Mouse (Mus musculus) spleen, postnatal 36 days (tissue): ENCODE measurements at regions not wholly inside any gene's neighbourhood (a gene's known extent, or its start where the extent isn't known, plus 50 kb on each side); places are given as distances from the start of the nearest gene placed in this dataset.

ENCODE experiments used
- DNase-seq, 2 experiments: peaks; one replicate each; pipeline ENCODE4 v3.0.0; 2022; ENCODE audit warnings: low spot score in 2 of 2, mixed read lengths in 1 of 2

GRCm38 (mm10) chr10:111694227-111695200 lies 188.4 kb downstream of the Phlda1 start:
- no peak for DNase-seq

GRCm38 (mm10) chr10:111695918-111696760 lies 190.1 kb downstream of the Phlda1 start:
- DNase-seq: no peak

GRCm38 (mm10) chr10:111696987-111697386 lies 190.9 kb downstream of the Phlda1 start:
- no peak for DNase-seq

GRCm38 (mm10) chr10:111699557-111700508 lies 193.7 kb downstream of the Phlda1 start:
- no peak for DNase-seq

GRCm38 (mm10) chr10:111700570-111700969 lies 194.5 kb downstream of the Phlda1 start:
- DNase-seq: no peak

GRCm38 (mm10) chr10:111701138-111701537 lies 195.1 kb downstream of the Phlda1 start:
- no peak for DNase-seq

GRCm38 (mm10) chr10:111702435-111702834 lies 196.3 kb downstream of the Phlda1 start:
- DNase-seq: no peak

- no peak for DNase-seq
These were observed 197.4 kb downstream of the Phlda1 start for GRCm38 (mm10) chr10:111703447-111703846.

- no peak for DNase-seq
These were observed 205.5 kb downstream of the Phlda1 start for GRCm38 (mm10) chr10:111711519-111712113.

GRCm38 (mm10) chr10:111712991-111713390 lies 206.9 kb downstream of the Phlda1 start:
- no peak for DNase-seq

GRCm38 (mm10) chr10:111713676-111714075 lies 207.6 kb downstream of the Phlda1 start:
- DNase-seq: no peak

GRCm38 (mm10) chr10:111715172-111715571 lies 209.1 kb downstream of the Phlda1 start:
- DNase-seq: no peak

GRCm38 (mm10) chr10:111719632-111720031 lies 213.5 kb downstream of the Phlda1 start:
- no peak for DNase-seq

GRCm38 (mm10) chr10:111721068-111721467 lies 215.0 kb downstream of the Phlda1 start:
- peak; percentile 4 to 11 for DNase-seq

- no peak for DNase-seq
These were observed 217.8 kb downstream of the Phlda1 start for GRCm38 (mm10) chr10:111723885-111724284.

- peak; percentile 6 to 25 for DNase-seq
These were observed 218.7 kb downstream of the Phlda1 start for GRCm38 (mm10) chr10:111724574-111725414.

GRCm38 (mm10) chr10:111736026-111736425 lies 229.9 kb downstream of the Phlda1 start:
- no peak for DNase-seq

GRCm38 (mm10) chr10:111739471-111740138 lies 232.9 kb upstream of the Krr1 start:
- DNase-seq: no peak

GRCm38 (mm10) chr10:111740586-111741265 lies 231.7 kb upstream of the Krr1 start:
- no peak for DNase-seq
